Mouse (Mus musculus): ENCODE results near the gene Gnb1. TPM values are rescaled to one million over a fixed set of nuclear protein-coding genes. Genes with fewer than 3 reads are reported as not detected.

The Gnb1 gene
- polyA plus RNA-seq, 1 experiment, result 265 TPM

DNA sequence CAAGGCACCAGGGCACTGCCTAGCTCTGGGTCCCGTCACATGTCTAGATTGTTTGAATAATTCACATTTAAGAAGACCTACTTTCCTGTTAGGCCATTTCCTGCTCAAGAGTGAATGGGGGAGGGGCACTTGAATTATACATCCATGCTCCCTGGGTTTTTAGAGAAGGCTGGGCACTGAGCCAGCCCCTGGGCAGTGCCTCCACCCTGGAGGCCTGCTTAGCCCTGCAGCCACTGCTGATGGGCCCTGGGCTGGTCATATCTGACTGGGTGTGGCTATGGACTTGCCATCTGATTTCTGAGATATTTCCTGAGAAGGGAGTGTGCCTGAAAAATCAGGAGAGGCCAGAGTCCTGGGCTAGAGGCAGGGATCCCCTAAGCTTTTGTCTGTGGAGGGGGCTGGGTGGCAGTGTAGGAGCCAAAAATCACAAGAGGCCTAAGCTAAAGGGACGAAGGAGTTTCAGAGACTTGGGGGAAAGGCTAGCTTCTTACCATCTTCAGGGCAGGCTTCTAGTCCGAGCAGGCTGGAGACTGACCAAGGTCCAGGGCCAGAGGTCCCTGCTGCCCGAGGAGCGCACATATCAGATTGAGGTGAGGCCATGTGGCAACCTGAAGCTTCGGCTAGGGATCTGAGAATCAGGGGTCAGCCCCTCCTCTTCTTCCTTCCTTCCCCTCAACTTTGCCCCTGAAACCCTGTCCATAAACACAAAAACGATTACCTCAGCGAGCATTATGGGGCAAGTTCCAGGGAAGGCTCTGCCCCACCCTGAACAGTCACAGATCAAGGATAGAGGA lies 2.7 kb upstream of the Gnb1 start:
- no peaks in the 10 kb centered on the region for H3K36me3 ChIP-seq (ENCODE audit: control insufficient read depth, insufficient read depth)
- no peaks in the 10 kb centered on the region for H3K27me3 ChIP-seq (ENCODE audit: control insufficient read depth, insufficient read depth, insufficient read length)
- no peak overlapping the region for H3ac ChIP-seq (ENCODE audit: control insufficient read depth, insufficient read length)
- H3K4me3 ChIP-seq, result no peak overlapping the region
- H3K79me2 ChIP-seq (ENCODE audit: control insufficient read depth, insufficient read depth), result peaks cover 25% of the 10 kb centered on the region
- TF ChIP-seq TCF12 (IDR thresholded peaks at IDR 0.05; ENCODE audit: insufficient read depth, poor library complexity, severe bottlenecking) (no peak), POLR2A (IDR thresholded peaks at IDR 0.05; ENCODE audit: insufficient read length, low read depth) (peak; percentile 46)
- H3K4me2 ChIP-seq (ENCODE audit: low read depth), result peak overlapping the region; percentile 65

DNA sequence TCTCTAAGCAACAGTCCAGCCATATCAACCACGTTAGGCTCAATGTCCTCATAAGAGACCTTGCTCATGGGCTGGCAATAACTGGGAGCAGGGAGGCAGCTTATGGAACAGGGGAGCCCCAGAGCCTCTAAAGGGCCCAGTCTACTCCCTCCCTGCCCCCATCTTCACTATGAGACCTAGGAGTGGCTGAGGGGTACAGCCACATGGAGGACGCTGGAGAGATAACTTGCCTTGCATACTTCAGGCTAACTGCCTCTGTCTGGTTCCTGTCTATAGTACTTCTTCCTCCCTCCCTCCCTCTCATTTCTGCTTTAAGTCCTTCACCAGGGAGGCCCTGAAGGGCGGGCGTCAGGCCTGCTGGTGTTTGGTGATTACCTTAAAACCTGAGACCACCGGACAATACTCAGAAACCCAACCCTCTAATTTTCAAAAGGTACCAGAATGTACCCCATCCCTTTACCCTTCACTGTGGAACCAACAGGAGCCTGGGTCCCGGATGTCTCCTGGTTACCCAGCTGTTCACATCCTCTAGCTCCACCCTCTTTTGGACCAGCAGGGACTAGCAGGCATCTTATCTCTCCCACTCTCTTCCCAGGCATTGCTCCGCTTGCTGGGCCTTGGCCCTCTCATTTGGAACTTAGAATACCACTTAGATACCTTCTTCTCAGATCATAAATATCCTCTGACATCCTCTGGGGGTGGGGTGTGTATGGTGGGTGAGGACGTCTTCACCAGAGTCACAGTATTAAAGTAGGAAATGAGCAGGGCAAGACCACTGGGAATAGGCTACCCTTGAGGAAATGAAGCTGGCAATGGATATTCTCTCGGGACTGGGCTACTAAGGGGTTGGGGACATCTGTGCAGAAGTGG lies 1.8 kb upstream of the Gnb1 start:
- Histone ChIP-seq H3K4me2 (ENCODE audit: low read depth) (peak overlapping the region; percentile 65), H3K79me2 (ENCODE audit: control insufficient read depth, insufficient read depth) (peaks cover 34% of the 10 kb centered on the region), H3K36me3 (ENCODE audit: control insufficient read depth, insufficient read depth) (no peaks in the 10 kb centered on the region), H3K27me3 (ENCODE audit: control insufficient read depth, insufficient read depth, insufficient read length) (no peaks in the 10 kb centered on the region), H3ac (ENCODE audit: control insufficient read depth, insufficient read length) (no peak overlapping the region), H3K4me3 (no peak overlapping the region)
- TF ChIP-seq TCF12 (IDR thresholded peaks at IDR 0.05; ENCODE audit: insufficient read depth, poor library complexity, severe bottlenecking) (no peak), CEBPB (IDR thresholded peaks at IDR 0.05; ENCODE audit: insufficient read depth, poor library complexity, severe bottlenecking) (no peak), MYOD1 (IDR thresholded peaks at IDR 0.05; ENCODE audit: control insufficient read depth in 1 of 3, insufficient read length in 2 of 3, low read depth in 2 of 3) (no peak), POLR2AphosphoS2 (IDR thresholded peaks at IDR 0.05; ENCODE audit: insufficient read length, low read depth) (no peak), TCF3 (IDR thresholded peaks at IDR 0.05; ENCODE audit: insufficient read length, low read depth) (no peak), E2F4 (IDR thresholded peaks at IDR 0.05; ENCODE audit: insufficient read depth) (no peak), SRF (IDR thresholded peaks at IDR 0.05; ENCODE audit: control insufficient read depth, insufficient read length, low read depth) (no peak), MAX (IDR thresholded peaks at IDR 0.05; ENCODE audit: low read depth) (no peak), USF1 (IDR thresholded peaks at IDR 0.05; ENCODE audit: low read depth) (no peak), MYOG (IDR thresholded peaks at IDR 0.05; ENCODE audit: control insufficient read depth in 1 of 3, insufficient read depth in 1 of 3, insufficient read length in 2 of 3, low read depth in 2 of 3) (no peak), REST (IDR thresholded peaks at IDR 0.05; ENCODE audit: insufficient read depth, insufficient read length) (no peak)

DNA sequence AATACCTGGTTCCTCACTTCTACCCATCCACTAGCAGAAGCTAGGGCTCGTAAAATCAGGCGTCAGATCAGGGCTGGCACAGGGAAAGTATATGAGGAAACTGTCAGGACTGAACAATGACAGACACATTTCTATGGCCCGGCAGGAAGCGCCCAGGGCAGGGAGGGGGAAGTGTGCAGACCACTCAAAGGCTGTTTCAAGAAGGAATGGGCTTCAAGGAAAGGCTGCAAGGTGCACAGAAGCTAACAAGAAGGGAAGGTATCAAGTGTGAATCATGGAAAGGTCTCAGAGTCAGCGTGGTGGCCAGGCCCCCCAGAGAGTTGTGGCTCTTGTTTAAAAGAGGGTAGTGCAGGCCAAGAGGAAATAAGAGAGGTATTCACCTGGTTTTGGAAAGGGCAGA lies 705 bp upstream of the Gnb1 start:
- H3K4me2 ChIP-seq (ENCODE audit: low read depth), result peak overlapping the region; percentile 90
- H3K27me3 ChIP-seq (ENCODE audit: control insufficient read depth, insufficient read depth, insufficient read length), result no peaks in the 10 kb centered on the region
- H3ac ChIP-seq (ENCODE audit: control insufficient read depth, insufficient read length), result peak overlapping the region; percentile 100
- TF ChIP-seq POLR2AphosphoS2 (IDR thresholded peaks at IDR 0.05; ENCODE audit: insufficient read length, low read depth) (no peak), MYOD1 (IDR thresholded peaks at IDR 0.05; ENCODE audit: control insufficient read depth in 1 of 3, insufficient read length in 2 of 3, low read depth in 2 of 3) (no peak), SRF (IDR thresholded peaks at IDR 0.05; ENCODE audit: control insufficient read depth, insufficient read length, low read depth) (no peak), TCF12 (IDR thresholded peaks at IDR 0.05; ENCODE audit: insufficient read depth, poor library complexity, severe bottlenecking) (no peak), POLR2A (IDR thresholded peaks at IDR 0.05; ENCODE audit: insufficient read length, low read depth) (no peak), MYOG (IDR thresholded peaks at IDR 0.05; ENCODE audit: control insufficient read depth in 1 of 3, insufficient read depth in 1 of 3, insufficient read length in 2 of 3, low read depth in 2 of 3) (no peak), TCF3 (IDR thresholded peaks at IDR 0.05; ENCODE audit: insufficient read length, low read depth) (no peak), USF1 (IDR thresholded peaks at IDR 0.05; ENCODE audit: low read depth) (no peak), REST (IDR thresholded peaks at IDR 0.05; ENCODE audit: insufficient read depth, insufficient read length) (no peak)
- peak overlapping the region; percentile 91 for H3K4me3 ChIP-seq
- peaks cover 45% of the 10 kb centered on the region for H3K79me2 ChIP-seq (ENCODE audit: control insufficient read depth, insufficient read depth)
- H3K36me3 ChIP-seq (ENCODE audit: control insufficient read depth, insufficient read depth), result no peaks in the 10 kb centered on the region

DNA sequence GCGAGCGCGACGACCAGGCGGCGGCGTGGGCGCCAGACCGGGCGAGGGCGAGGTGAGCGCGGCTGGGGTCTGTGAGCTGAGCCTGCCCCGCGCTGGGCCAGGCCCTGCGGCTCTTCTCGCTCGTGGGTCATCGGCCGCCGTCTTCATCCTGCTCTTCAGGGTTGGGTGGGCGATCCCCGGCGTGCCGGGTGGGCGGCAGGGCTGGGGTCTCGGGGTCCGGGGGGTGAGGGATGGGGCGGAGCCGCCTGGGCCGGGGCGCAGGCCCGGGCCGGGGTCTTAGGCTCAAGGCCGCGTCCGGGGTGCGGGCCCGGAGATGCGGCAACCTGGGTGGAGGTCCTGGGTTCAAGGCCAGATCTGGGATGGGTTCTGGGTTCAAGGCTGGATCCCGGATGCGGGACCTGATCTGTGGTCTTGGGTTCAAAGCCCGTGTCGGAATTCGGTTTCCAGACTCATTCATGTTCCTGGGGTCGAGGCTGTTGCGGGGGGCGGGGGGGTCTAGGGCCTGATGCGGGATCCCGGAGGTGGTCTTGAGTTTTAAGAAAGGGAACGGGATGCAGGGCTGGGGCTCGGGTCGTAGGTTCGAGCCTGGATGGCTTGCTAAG lies 469 bp downstream of the Gnb1 start:
- Histone ChIP-seq H3K79me2 (ENCODE audit: control insufficient read depth, insufficient read depth) (peaks cover 57% of the 10 kb centered on the region), H3K27me3 (ENCODE audit: control insufficient read depth, insufficient read depth, insufficient read length) (no peaks in the 10 kb centered on the region), H3K4me3 (peak overlapping the region; percentile 91), H3K36me3 (ENCODE audit: control insufficient read depth, insufficient read depth) (no peaks in the 10 kb centered on the region), H3ac (ENCODE audit: control insufficient read depth, insufficient read length) (peak overlapping the region; percentile 100), H3K4me2 (ENCODE audit: low read depth) (no peak overlapping the region)
- TF ChIP-seq CEBPB (IDR thresholded peaks at IDR 0.05; ENCODE audit: insufficient read depth, poor library complexity, severe bottlenecking) (no peak), POLR2A (IDR thresholded peaks at IDR 0.05; ENCODE audit: insufficient read length, low read depth) (no peak), TCF3 (IDR thresholded peaks at IDR 0.05; ENCODE audit: insufficient read length, low read depth) (no peak), MYOD1 (IDR thresholded peaks at IDR 0.05; ENCODE audit: control insufficient read depth in 1 of 3, insufficient read length in 2 of 3, low read depth in 2 of 3) (no peak), USF1 (IDR thresholded peaks at IDR 0.05; ENCODE audit: low read depth) (no peak), MYOG (IDR thresholded peaks at IDR 0.05; ENCODE audit: control insufficient read depth in 1 of 3, insufficient read depth in 1 of 3, insufficient read length in 2 of 3, low read depth in 2 of 3) (no peak), SRF (IDR thresholded peaks at IDR 0.05; ENCODE audit: control insufficient read depth, insufficient read length, low read depth) (no peak), POLR2AphosphoS2 (IDR thresholded peaks at IDR 0.05; ENCODE audit: insufficient read length, low read depth) (no peak), E2F4 (IDR thresholded peaks at IDR 0.05; ENCODE audit: insufficient read depth) (no peak), REST (IDR thresholded peaks at IDR 0.05; ENCODE audit: insufficient read depth, insufficient read length) (no peak), MAX (IDR thresholded peaks at IDR 0.05; ENCODE audit: low read depth) (no peak), TCF12 (IDR thresholded peaks at IDR 0.05; ENCODE audit: insufficient read depth, poor library complexity, severe bottlenecking) (no peak)
